8 mouse cellular contexts compared by ENCODE assay signal in genomic region chr8:124792186-124792585, GRCm38 (mm10). TPM values are rescaled to one million over a fixed set of nuclear protein-coding genes. Genes with fewer than 3 reads are reported as not detected.
DNase-seq lines count a peak whose midpoint lies in the region; ATAC-seq and TF ChIP-seq lines count a peak whose summit lies in the region.

No protein-coding gene starts in this region.

- H3K9ac ChIP-seq in kidney, embryonic 15.5 days: no peak overlapping the region
- no peak overlapping the region for H3K9ac ChIP-seq in embryonic facial prominence, embryonic 15.5 days
- H3K9ac ChIP-seq in midbrain, embryonic 13.5 days (replicated peaks): peak overlapping the region; percentile 71

- ATAC-seq in kidney, embryonic 15.5 days (replicated peaks; ENCODE audit: low FRiP score): no peak
- no peak for ATAC-seq in embryonic facial prominence, embryonic 15.5 days (ENCODE audit: insufficient number of reproducible peaks, low FRiP score, low TSS enrichment, low read depth)
- ATAC-seq in midbrain, embryonic 13.5 days: peak; percentile 34

- H3K27me3 ChIP-seq in kidney, embryonic 15.5 days: peaks cover 93% of the 10 kb centered on the region
- H3K27me3 ChIP-seq in embryonic facial prominence, embryonic 15.5 days: peaks cover 78% of the 10 kb centered on the region
- H3K27me3 ChIP-seq in midbrain, embryonic 13.5 days: peaks cover 55% of the 10 kb centered on the region

- no peak overlapping the region for H3K27ac ChIP-seq in kidney, embryonic 15.5 days
- no peak overlapping the region for H3K27ac ChIP-seq in bone marrow macrophage, adult 2 months (ENCODE audit: insufficient read depth, low read depth, low read length)
- H3K27ac ChIP-seq in embryonic facial prominence, embryonic 15.5 days (replicated peaks): no peak overlapping the region
- peak overlapping the region; percentile 94 for H3K27ac ChIP-seq in midbrain, embryonic 13.5 days

- peak overlapping the region; percentile 99 for H3K4me2 ChIP-seq in kidney, embryonic 15.5 days
- H3K4me2 ChIP-seq in embryonic facial prominence, embryonic 15.5 days (replicated peaks): peak overlapping the region; percentile 100
- peak overlapping the region; percentile 82 for H3K4me2 ChIP-seq in midbrain, embryonic 13.5 days (replicated peaks)

- H3K9me3 ChIP-seq in kidney, embryonic 15.5 days (replicated peaks): no peaks in the 10 kb centered on the region
- no peaks in the 10 kb centered on the region for H3K9me3 ChIP-seq in embryonic facial prominence, embryonic 15.5 days (replicated peaks)
- H3K9me3 ChIP-seq in midbrain, embryonic 13.5 days: no peaks in the 10 kb centered on the region

- 1% methylated on average over 32 of the region's 32 CpGs for whole genome bisulfite sequencing in kidney, embryonic 15.5 days
- WGBS in embryonic facial prominence, embryonic 15.5 days: under 1% methylated on average over 32 of the region's 32 CpGs
- WGBS in midbrain, embryonic 13.5 days: 1% methylated on average over 32 of the region's 32 CpGs

- H3K4me3 ChIP-seq in kidney, embryonic 15.5 days (replicated peaks): peak overlapping the region; percentile 60
- peak overlapping the region; percentile 46 for H3K4me3 ChIP-seq in bone marrow macrophage, adult 2 months (ENCODE audit: insufficient read depth, low read length)
- H3K4me3 ChIP-seq in embryonic facial prominence, embryonic 15.5 days (replicated peaks): peak overlapping the region; percentile 57
- H3K4me3 ChIP-seq in midbrain, embryonic 13.5 days (replicated peaks): peak overlapping the region; percentile 87

- no peak for TF ChIP-seq CTCF in bone marrow macrophage, adult 2 months (IDR thresholded peaks at IDR 0.05; ENCODE audit: low read depth, low read length)

- H3K36me3 ChIP-seq in kidney, embryonic 15.5 days: no peaks in the 10 kb centered on the region
- no peaks in the 10 kb centered on the region for H3K36me3 ChIP-seq in embryonic facial prominence, embryonic 15.5 days
- H3K36me3 ChIP-seq in midbrain, embryonic 13.5 days: no peaks in the 10 kb centered on the region

- TF ChIP-seq POLR2A in bone marrow macrophage, adult 2 months (IDR thresholded peaks at IDR 0.05; ENCODE audit: borderline replicate concordance, low read depth, low read length): no peak

- DNase-seq in kidney, adult 8-10 months: no peak
- peak; percentile 29 to 45 for DNase-seq in layer of hippocampus, adult 8-10 months (ENCODE audit: low spot score in 2 of 2)
- peak; percentile 35 for DNase-seq in thymus, postnatal 14 days
- DNase-seq in heart, postnatal 25 days (ENCODE audit: low spot score): no peak

- peaks cover 34% of the 10 kb centered on the region for H3K4me1 ChIP-seq in kidney, embryonic 15.5 days
- H3K4me1 ChIP-seq in bone marrow macrophage, adult 2 months (ENCODE audit: control insufficient read depth, insufficient read depth, low read length): peaks cover 13% of the 10 kb centered on the region
- H3K4me1 ChIP-seq in embryonic facial prominence, embryonic 15.5 days: peaks cover 35% of the 10 kb centered on the region
- peaks cover 53% of the 10 kb centered on the region for H3K4me1 ChIP-seq in midbrain, embryonic 13.5 days (replicated peaks)

- intact Hi-C loops in heart, postnatal 25 days (cut with DNase I): no loop called here

RNA-seq across cellular contexts. Expression of gene Trim67, which starts 0.7 kb away (rescaled TPM):
- polyA plus RNA-seq in kidney, embryonic 15.5 days (2015; fragmentation: Nextera tagmentation; extraction: Ambion mirVana): 0.10 and 0.36 TPM in 2 replicates
- 0.09 TPM in 1 of 2 replicates, not detected in the other for polyA plus RNA-seq in bone marrow macrophage, adult 2 months (2012; ENCODE audit: insufficient read depth, insufficient read length, missing spikeins)
- 0.13 and 0.17 TPM in 2 replicates for polyA plus RNA-seq in embryonic facial prominence, embryonic 15.5 days (2015; fragmentation: Nextera tagmentation; extraction: Ambion mirVana)
- 1 to 10 TPM; 1.9 to 2.3 (median 2.1) TPM for total RNA-seq in layer of hippocampus, adult 8-10 months (2022)
- polyA plus RNA-seq in midbrain, embryonic 13.5 days (2015; fragmentation: Nextera tagmentation; extraction: Ambion mirVana): 16.8 and 17.6 TPM in 2 replicates
- total RNA-seq in heart, postnatal 25 days (2021): under 1 TPM; 0.53 to 0.73 TPM

RNA-seq across cellular contexts. Expression of gene Fam89a, which starts 40.6 kb away (rescaled TPM):
- polyA plus RNA-seq in kidney, embryonic 15.5 days (2015; fragmentation: Nextera tagmentation; extraction: Ambion mirVana): 4.9 TPM in 2 replicates
- not detected in 2 replicates for polyA plus RNA-seq in bone marrow macrophage, adult 2 months (2012; ENCODE audit: insufficient read depth, insufficient read length, missing spikeins)
- polyA plus RNA-seq in embryonic facial prominence, embryonic 15.5 days (2015; fragmentation: Nextera tagmentation; extraction: Ambion mirVana): 5.4 and 6.6 TPM in 2 replicates
- 1 to 10 TPM in 1 of 4 experiments, under 1 TPM in 3; 0.56 to 1.2 (median 0.73) TPM for total RNA-seq in layer of hippocampus, adult 8-10 months (2022)
- polyA plus RNA-seq in midbrain, embryonic 13.5 days (2015; fragmentation: Nextera tagmentation; extraction: Ambion mirVana): 0.40 and 0.43 TPM in 2 replicates
- total RNA-seq in heart, postnatal 25 days (2021): 1 to 10 TPM in 1 of 2 experiments, under 1 TPM in 1; 0.78 to 1.2 TPM

Comparison
In these comparisons a context has a peak if more than half of its experiments do, and no peak if none do; other contexts are left out.
1. DNase-seq: peak in layer of hippocampus, adult 8-10 months (2 of 2) and thymus, postnatal 14 days (single experiment); none in kidney, adult 8-10 months (0 of 2) and heart, postnatal 25 days (single experiment).
2. RNA of gene Trim67, which starts 0.7 kb away (polyA plus RNA-seq): 16.8 to 17.6 TPM in midbrain, embryonic 13.5 days; 0.10 to 0.36 TPM in kidney, embryonic 15.5 days, 0.13 to 0.17 TPM in embryonic facial prominence, embryonic 15.5 days and 0.09 TPM in bone marrow macrophage, adult 2 months; every median in the first group is over 10 times any median in the second.
3. Peak in every context shown above with its lines, with median percentiles within 50 percentile points of each other: H3K4me2 ChIP-seq and H3K4me3 ChIP-seq.